Mouse (Mus musculus) embryo, embryonic 11.5 days (tissue): ENCODE measurements around the gene Tenm3.

Experiments used
- DNase-seq: peaks from one replicate; pipeline ENCODE4 v3.0.0-alpha.2; 2012; ENCODE audit warnings: low read depth, low spot score

The Tenm3 gene

DNA sequence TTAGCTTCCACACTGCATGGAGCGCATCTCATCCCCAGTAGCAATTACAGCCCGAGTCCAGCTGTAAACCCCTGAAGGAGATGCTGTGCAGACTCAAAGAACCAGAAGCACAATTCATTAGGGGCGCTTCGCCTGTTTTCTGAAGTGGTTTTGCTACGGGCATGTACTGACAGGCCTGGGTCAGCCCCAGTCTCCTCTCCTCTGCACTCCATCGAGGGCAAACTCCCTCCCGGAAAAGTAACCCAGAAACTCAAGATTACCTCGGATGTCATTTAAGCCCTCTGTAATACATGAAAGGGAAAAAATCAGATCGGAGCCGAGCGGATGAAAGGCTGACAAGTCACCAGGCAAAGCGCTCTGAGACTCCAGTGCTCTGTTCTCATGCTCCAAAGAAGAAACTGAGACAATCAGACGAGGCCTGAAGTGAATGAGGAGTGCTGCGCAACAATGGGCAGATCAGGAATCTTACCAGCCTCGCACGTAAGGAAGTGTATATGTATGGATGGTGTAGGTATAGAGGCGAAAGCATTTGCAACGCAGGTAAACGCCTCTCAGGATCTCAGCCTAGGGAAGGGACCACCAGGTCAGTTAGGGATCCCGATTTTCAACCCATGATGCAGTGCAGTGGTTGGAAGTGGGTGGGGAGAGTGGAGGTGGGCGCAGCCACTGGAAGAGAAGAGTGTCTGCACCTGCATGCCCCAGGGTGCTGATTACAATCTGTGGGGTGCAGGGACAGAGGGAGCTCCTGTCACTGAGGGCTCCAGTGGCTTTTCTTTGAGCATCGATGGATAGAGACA is 387.2 kb downstream of the Tenm3 start:
- no peak for DNase-seq

DNA sequence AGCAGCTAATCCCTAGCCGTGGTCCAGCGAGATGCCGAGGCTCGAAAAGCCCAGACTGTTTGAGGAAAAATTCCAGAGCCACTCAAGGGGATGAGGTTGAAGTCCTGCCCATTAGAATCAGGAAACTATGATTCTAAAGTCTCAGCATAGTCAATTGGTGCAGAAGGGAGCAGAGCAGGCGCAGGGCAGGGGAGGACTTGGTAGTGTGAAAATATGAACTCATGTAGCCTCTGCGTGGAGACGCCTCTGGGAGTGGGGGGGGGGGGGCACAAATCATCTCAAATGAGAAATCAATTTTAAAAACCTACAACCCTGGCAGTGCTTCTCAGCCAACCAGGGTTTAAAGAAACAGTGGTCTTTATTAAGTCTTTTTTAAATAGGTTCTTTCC is 392.5 kb downstream of the Tenm3 start:
- no peak for DNase-seq

DNA sequence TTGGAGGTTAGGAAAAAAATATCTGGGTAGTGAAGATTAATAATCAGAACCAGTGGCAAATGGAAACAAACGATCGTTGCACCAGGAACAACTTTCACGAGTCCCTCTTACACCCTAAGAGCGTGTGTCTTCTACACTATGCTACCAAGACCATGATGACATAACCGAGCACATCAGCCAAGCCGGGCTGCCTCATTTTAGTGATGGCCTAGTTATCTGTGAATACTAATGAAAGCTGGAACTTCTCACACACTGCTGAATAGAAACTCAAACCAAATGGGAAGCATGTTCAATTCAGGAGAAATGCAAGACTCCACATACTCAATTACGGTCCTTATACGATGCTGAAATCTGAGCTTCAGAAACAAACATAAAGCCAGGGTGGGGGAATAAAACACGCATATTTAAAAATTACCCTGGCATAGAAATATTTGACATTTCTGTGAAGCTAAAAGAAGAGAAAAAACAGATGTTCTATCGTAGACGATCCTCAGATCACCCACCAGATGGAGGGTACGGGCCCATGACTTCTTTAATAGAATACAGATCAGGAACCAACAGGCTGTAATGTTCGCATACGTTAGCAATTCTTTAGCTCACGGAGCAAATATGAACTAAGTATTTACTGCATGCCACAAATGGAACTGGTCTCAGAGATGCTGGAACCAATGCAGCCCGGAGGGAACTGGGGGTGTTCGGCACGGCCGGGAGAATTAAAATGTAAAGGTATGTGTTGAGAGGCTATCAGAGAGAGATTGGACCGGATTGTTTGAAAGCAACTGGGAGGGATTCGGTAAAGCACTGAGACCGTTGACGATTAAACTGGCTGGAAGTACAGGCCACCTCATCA is 393.1 kb downstream of the Tenm3 start:
- DNase-seq, result no peak

DNA sequence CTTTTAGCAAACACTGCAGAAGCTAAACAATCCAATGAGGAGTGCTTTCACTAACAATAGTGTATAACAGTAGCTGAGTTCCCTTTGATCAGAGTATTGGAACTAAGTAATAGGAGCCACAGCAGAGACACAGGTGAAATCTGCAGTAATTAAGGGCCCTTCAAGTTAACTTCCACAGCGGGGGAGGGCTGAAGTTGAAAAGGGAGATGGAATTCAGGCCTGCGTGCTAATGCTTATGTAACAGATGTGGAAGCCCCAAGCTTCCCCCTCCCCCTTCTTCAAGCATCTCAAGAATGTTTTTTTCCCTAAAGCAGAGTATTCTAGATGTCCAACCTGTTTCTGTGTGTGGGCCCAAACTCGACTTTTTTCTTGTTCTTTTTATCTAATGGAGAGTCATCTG is 394.1 kb downstream of the Tenm3 start:
- peak; percentile 37 for DNase-seq

DNA sequence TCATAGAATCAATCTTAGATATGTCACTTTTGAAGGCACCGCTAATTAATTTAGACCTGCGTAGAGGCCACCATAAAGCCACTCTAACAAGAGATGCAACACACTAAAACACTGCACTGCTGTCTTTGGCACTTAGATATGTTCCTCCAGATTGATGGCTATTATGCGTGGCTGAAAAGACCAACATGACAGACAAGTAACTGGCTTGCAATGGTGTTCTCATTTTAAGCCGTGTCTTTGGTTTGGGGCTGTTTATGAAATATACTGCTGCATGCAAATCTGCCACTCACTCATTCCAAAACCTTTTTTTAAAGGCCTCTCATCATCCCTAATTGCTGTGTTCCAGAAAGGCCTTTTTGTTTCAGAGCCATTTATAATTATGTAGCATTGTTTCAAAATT is 398.1 kb downstream of the Tenm3 start:
- no peak for DNase-seq

DNA sequence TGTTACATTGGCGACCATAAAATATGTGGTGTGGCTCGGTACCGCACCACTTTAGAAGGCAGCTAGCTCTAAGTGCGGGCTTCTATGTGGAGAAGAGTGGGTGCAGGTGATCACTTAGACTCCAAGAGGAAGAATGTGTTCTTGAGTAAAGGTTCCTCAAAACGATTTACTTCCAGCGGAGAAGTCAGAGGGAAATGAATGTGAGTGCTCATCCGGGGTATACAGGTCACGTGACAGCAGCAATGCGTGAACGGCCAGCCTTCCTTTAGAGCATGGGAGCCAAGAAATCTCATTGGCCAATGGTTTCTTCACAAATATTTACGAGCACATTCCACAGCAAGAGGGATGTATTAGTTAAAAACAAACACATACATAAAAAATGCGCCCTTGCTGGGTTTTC is 404.3 kb downstream of the Tenm3 start:
- no peak for DNase-seq

DNA sequence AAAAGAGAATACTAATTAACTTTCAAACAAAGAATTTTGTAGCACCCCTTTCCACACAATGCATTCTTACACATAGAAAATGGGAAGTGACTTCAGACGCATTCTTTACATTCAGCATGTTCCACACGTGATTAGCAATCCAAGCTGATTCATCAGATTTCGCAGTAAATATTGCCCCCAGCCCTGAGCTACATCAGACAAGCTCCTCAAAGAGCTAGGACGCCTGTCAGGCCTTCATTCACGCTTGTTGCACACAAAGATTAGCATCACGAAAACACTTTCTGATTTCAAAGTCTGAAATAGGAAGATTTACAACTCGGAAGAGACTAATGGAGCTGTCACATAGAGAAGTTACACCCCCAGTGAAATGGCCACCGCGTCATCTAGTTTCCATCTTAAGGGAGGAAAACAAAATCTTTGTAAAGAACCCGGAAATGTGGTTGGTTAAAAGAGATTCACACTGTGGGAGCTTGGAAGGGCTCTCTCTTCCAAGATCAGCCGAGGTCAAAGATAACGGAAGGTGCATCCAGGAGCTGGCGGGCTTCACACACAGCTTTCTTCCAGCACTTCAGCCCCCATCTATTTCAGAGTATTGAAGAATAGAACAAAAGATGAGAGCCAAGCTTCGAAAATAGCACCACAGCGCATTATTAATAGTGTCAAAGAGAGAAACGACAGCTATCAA is 406.1 kb downstream of the Tenm3 start:
- DNase-seq, result no peak

DNA sequence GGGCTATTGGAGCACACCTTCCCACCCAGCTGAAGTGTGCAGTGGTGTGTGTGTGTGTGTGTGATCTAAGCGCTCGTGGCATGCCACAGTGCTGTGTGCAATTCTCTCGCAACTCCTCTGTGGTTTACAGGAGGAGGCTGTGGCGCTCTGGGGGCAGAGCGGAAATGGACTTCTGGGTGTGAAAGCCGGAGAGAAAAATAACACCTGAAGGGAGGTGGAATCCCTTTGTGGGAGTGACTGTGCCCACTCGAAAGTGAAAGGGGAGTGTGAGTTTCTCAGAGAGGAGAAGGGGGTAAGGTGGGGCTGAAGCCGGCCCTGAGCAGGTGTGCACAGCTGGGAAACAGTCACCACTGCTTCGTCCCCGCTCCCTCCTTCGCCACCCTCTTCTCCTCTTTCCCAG is 418.6 kb downstream of the Tenm3 start:
- no peak for DNase-seq

DNA sequence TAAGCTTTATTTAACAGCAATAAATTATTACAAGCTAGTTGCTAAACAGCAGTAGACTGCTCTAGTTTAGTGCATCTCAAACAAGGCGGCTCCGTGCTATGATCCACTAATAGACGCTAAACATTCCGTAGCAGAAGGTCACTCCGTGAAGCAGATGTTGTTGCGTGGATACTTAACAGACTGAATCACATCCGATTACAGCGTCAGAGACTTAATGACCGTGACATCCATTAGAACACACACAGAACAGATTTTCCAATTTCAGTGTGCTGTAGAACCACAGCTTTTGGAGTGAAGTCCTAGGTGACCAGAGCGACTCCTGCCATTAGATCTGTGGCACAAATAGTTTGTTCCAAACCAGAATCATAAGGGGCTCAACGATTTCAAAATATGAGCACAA is 426.0 kb downstream of the Tenm3 start:
- no peak for DNase-seq

DNA sequence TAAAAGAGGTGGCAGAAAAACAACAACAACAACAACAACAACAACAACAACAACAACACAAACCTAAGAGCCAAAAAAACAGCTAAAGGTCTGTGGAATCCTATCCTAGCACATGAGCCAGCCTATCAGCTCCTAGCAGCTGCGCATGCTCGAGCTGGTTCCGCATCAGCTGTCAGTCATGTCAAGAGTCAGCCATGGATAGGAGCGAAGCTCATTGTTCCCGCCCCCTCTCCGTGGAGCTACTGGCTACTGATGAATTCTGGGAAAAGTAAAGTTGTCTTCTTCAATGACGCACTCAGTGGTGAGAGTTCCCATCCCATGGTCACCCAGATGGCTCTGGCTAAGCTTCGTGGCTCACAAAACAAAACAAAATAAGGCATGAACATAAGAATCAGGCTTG is 432.8 kb downstream of the Tenm3 start:
- no peak for DNase-seq

DNA sequence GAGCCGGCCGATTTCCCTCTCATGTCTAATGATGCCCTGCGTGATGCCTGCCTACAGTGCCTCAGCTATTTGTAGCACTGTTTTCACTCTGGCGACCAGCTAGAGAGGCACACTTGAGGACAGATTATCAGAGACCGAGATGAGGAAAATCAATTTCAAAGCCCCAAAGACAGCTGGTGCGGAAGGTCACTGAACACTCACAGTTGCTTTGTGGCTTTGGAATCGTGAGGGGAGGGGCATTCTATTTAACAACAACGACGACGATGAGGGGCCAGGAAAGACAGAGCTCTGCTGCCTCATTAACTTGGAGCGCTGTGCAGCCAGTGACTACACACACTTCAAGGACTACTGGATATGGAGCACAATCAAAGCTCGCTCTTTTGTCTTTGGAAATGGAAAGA is 443.2 kb downstream of the Tenm3 start:
- peak; percentile 9 for DNase-seq

DNA sequence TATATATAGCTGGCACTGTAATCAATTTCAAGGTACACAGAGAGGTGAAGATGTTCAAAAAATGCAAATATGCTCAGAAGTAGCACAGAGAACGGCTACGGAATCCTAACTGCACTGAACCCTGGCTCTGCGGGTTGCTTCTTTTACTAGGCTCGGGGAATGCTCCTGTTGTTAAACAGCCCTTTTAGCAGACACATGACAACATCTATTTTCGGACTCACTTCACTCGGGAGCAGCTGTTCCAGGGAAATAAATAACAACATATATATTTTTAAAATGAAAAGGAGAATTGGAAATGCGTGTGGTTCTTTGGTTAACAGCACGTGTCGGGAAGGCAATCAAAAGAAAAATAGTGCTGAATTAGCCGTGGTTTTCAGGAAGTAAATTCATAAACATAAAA is 457.9 kb downstream of the Tenm3 start:
- no peak for DNase-seq

DNA sequence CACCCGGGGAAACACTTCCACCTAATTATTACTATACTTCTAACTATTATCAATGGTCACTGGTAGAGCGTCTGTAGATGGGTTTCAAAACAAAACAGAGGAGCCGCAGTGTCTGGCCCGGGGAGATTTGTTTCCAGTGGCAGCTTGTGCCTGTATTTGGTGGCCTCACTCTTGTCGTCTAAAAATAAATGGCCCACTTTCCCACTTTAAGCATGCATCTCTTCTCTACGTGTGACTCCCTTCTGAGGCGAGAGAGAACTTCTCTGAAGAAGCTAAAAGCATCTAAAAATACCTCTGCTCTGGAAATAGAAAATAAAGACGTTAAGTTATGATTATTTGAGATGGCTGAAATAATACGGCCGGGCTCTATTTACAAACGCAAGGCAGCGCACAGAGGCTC is 463.7 kb downstream of the Tenm3 start:
- no peak for DNase-seq

DNA sequence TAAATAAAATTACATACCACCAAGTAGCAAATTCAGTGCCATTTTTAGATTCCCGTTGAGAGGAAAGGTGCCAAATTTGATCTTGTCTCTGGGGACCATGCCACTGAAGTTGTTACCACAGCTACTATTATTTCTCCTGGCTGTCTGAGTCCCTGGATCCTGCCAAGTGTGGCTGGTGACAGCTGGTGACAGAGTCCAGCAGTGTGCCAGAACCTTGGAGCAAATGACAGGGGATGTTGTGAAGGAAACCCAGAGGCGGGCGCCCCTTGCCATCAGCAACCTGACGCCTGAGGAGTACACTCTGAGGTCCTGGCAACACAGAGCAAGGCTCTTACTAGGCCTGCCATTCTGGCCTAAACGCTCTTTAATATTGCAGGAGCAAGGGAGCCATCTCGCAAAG is 467.0 kb downstream of the Tenm3 start:
- no peak for DNase-seq

DNA sequence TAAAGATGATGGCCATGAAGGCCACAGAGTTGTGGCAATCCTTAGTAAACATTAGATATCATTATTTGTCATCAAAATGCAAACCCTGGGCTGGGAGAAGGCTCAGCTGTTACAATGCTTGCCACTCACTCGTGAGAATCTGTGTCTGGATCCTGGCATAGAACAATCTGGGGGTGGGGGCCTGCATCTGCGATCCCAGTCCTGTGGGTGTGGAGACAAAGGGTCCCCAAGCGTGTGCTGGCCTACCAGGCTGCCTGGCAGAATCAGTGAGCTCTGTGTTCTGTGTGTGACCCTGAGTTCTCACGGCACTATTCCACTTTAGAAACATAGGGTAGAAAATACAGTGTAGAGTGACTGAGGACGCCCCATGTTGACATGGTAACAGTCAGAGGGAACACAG is 468.6 kb downstream of the Tenm3 start:
- DNase-seq, result no peak

DNA sequence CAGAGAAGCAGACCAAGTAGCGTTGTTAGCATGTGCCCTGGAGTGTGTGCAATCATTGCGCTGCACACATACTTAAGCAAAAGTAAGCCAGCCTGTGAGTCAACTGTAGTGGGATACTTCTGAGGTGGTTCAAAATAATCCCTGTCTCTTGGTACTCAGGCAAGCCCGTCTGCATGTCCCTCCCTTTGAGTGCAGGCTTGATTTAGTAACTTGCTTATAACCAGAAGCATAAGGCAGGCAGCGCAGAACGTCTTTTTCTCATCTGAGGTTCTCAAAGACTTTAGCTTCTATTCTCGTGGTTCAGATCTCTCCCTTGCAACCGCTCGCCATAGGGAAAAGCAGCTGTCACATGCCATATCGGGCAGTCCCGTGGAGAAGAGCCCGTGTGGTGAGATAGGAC is 470.3 kb downstream of the Tenm3 start:
- DNase-seq, result no peak

DNA sequence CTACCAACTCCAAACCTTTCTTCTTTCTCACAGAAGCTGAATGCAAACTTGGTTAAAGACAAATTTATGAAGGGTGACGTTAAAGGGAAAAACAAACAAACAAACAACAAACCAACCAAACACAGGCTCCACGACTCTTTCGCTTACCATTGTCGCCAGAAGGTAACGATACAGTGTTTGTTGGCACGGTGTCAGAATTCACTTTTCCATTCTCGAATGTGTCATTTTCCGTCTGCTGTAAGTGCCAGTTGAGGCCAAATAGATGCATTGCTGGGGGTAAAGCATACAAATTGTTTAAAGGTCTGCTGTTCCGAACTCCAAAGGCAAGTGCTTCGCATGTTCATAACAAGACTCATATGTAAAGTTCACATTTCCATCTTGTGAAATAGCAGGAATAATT is 476.6 kb downstream of the Tenm3 start:
- no peak for DNase-seq

DNA sequence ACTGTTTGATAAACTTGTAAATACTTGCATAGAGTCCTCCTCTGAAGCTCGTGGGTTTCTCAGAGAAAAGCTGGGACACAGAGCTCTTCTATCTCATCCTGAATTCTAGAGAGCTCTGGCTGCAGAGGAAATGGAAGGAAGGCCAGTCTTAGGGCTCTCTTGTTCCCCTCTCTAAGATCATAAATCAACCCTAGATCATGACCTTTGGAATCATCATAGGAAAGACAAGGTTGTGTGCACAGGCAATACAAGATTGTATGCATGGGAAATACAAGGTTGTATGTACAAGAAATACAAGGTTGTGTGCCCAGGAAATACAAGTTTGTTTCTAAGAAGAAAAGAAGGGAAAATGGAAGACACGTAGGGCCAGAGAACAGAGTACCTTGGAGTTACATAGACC is 486.9 kb downstream of the Tenm3 start:
- no peak for DNase-seq

DNA sequence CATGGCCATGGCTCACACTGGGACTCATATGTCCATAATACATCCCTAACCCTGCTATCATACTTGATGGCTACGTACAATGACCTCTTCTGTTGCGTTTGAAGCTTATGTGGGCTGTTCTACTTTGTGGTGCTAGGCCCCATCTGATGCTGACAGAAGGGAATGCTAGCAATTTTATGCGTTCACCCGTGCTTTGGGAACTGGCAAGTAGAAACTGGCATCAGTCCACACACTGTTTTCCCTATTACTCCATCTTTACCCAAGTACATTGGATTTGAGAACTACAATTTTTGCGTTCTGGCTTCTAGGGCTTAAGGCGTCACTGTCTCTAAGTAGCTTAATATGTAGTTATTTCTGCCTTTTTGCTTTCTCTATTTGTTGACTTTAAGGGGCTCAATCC is 490.3 kb downstream of the Tenm3 start:
- no peak for DNase-seq

DNA sequence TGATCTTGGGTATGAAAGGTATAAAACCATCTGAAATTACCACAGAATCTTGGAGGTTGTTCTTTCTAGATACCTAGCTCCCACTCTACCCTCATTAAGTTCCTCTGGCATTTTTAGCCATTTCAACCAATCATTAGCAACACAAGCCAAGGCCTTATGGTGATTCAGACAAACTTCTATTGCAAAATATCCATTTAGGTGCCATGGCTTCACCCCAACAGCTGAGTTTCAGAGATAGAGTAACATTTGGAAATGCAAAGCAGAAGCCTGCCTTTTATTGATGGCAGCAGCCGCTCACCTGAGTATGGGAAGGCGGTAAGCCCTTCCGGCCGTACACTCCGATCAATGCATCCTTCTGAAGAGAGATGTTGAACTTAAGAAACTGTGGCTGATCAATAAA is 494.9 kb downstream of the Tenm3 start:
- no peak for DNase-seq

DNA sequence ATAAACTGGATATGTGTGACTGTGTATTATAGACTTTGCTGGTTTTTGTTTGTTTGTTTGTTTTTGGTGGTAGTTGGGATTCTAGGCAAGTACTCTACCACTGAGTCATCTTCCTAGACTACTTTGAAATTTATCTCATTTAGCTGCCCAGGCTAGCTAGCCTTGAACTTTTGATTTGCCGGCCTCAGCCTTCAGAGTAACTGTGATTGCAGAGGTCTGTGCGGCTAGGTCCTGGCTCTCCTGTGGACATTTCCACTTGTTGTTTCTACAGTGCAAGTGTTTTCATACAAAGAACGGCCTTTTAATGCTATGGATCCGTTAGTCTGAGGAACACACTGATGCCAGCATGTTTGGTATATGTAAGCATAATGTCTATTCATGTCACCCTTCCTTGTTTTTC is 495.4 kb downstream of the Tenm3 start:
- DNase-seq, result no peak

DNA sequence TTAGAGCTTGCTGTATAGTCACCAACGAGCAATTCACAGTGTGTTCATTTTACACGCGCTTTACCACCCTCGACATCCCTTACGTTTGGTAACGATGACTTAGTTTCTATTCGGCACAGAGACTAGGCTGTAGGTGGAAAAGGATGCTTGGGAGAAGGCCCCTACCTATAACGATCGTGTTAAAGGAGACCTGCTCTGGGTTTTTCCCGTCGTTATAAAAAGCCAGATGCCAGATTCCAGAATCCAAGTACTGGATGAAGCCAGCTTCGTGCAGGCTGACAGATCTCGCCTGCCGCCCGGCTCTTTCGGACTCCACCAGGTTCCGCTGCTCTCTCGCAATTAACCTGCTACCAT is 500.7 kb downstream of the Tenm3 start:
- no peak for DNase-seq
